Mouse (Mus musculus) ES-E14 (cell line): ENCODE data around the gene Clec12a. TPM values are rescaled to one million over a fixed set of nuclear protein-coding genes. Genes with fewer than 3 reads are reported as not detected.
"Not testable (repeated sequence)": the region's sequence is repeated elsewhere in the genome, so short reads cannot be mapped to it uniquely, and the experiment has no call there.

Source experiments
- DNase-seq: peaks from one replicate; pipeline ENCODE4 v3.0.0-alpha.2; 2013; ENCODE audit warnings: low read depth, low spot score
- H3K27ac ChIP-seq: 2 replicates; pipeline ENCODE4 v1.5.1; 2012; ENCODE audit warnings: low read depth, mild to moderate bottlenecking, low read length, moderate library complexity, mixed read lengths; ENCODE audit not compliant: poor library complexity, insufficient read depth, severe bottlenecking
- H3K36me3 ChIP-seq: 2 replicates; pipeline ENCODE4 v1.6.1; 2012; ENCODE audit warnings: mild to moderate bottlenecking, low read length, moderate library complexity, mixed read lengths; ENCODE audit not compliant: control insufficient read depth, poor library complexity, insufficient read depth, severe bottlenecking
- H3K4me1 ChIP-seq, 2 experiments: fragments of 150-350 bp in 1 of 2; sonication (generic) in 1 of 2; 2 replicates each; pipeline ENCODE4 v1.6.1; 2012; ENCODE audit warnings: low read length in 2 of 2, mild to moderate bottlenecking in 1 of 2, mixed read lengths in 1 of 2; ENCODE audit not compliant: control insufficient read depth in 2 of 2, insufficient read depth in 2 of 2, poor library complexity in 1 of 2
- H3K4me3 ChIP-seq, 2 experiments: fragments of 150-350 bp in 1 of 2; sonication (generic) in 1 of 2; 2 replicates each; pipeline ENCODE4 v1.5.1; 2012; ENCODE audit warnings: low read length in 2 of 2, low read depth in 1 of 2, mild to moderate bottlenecking in 1 of 2, mixed read lengths in 1 of 2; ENCODE audit not compliant: insufficient read depth in 1 of 2, poor library complexity in 1 of 2, severe bottlenecking in 1 of 2
- H3K9ac ChIP-seq: 2 replicates; pipeline ENCODE4 v1.6.1; 2012; ENCODE audit warnings: low read depth, mild to moderate bottlenecking, low read length, mixed read lengths; ENCODE audit not compliant: poor library complexity, insufficient read depth, severe bottlenecking
- H3K9me3 ChIP-seq: fragments of 150-350 bp; sonication (generic); 2 replicates; pipeline ENCODE4 v1.6.1; 2012; ENCODE audit warnings: low read depth, mild to moderate bottlenecking, low read length; ENCODE audit not compliant: control insufficient read depth, insufficient read depth
- CHD2 ChIP-seq: IDR thresholded peaks from 2 replicates; pipeline ENCODE4 v1.6.1; 2014; ENCODE audit warnings: mild to moderate bottlenecking, low read depth, low read length, inconsistent platforms
- HCFC1 ChIP-seq: IDR thresholded peaks from 2 replicates; pipeline ENCODE4 v1.6.1; 2012; ENCODE audit warnings: low read length, inconsistent platforms, borderline replicate concordance; ENCODE audit not compliant: insufficient read depth
- MAFK ChIP-seq: IDR thresholded peaks from 2 replicates; pipeline ENCODE4 v1.6.1; 2014; ENCODE audit warnings: mild to moderate bottlenecking, low read depth, low read length, inconsistent platforms; ENCODE audit not compliant: insufficient read depth
- ZC3H11A ChIP-seq: IDR thresholded peaks from 2 replicates; pipeline ENCODE4 v1.6.1; 2012; ENCODE audit warnings: low read depth, mild to moderate bottlenecking, inconsistent platforms, low read length, borderline replicate concordance
- ZNF384 ChIP-seq: IDR thresholded peaks from 2 replicates; pipeline ENCODE4 v1.6.1; 2012; ENCODE audit warnings: low read depth, low read length, inconsistent platforms
- in situ Hi-C, 2 experiments: fragments of 600-800 bp; cut with MboI; formaldehyde crosslinking; loops; one replicate each; pipeline ENCODE4 v1.15.1; 2025; ENCODE audit warnings: low sequenced_read_pairs in 2 of 2, inconsistent platforms in 1 of 2; ENCODE audit not compliant: unreplicated experiment in 2 of 2
- total RNA-seq: library from RNA; depleted of rRNA; stranded (reverse); fragments of 300-350 nt; gene quantifications from 2 replicates; pipeline ENCODE4 v1.2.3, GENCODE M21; 2012; rRNA removed

Gene Clec12a
- not detected in 2 replicates for total RNA-seq

DNA sequence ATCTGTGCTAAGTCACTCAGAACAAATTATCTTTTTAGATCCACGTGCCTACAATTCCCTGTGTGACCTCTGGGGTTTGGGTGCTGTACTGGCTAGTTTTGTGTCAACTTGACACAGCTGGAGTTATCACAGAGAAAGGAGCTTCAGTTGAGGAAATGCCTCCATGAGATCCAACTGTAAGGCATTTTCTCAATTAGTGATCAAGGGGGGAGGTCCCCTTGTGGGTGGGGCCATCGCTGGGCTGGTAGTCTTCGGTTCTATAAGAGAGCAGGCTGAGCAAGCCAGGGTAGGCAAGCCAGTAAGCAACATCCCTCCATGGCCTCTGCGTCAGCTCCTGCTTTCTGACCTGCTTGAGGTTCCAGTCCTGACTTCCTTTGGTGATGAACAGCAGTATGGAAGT is at the start of gene Clec12a:
Gene Clec12a (plus strand): TSS at position 301 of the 400 bp plus-strand sequence.
- DNase-seq, H3K27ac ChIP-seq, H3K4me3 ChIP-seq, H3K9ac ChIP-seq, in situ Hi-C loops, H3K9me3 ChIP-seq, H3K36me3 ChIP-seq, H3K4me1 ChIP-seq: not testable (repeated sequence)

DNA sequence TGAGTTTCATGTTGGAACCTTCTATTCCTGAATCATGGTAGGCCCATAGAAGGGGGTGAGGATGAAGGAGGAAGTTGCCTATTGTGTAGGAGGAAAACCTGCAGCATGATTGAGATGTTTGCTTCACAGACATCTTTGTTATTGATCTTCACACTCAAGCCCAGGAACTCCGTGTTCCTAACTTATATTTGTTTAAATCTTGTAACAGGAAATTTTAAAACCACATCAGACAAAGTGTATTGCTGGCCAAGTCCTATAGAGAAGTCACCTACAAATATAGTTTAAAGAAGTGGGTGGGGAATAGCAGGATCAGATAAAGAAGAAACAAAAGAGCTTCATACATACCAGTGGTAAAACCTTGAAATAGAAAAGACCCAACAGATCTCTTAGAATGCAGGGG is 38.3 kb upstream of the Clec12a start:
- no peaks in the 10 kb centered on the region for H3K4me1 ChIP-seq
- in situ Hi-C loops = no loop called here
- no peaks in the 10 kb centered on the region for H3K9me3 ChIP-seq

DNA sequence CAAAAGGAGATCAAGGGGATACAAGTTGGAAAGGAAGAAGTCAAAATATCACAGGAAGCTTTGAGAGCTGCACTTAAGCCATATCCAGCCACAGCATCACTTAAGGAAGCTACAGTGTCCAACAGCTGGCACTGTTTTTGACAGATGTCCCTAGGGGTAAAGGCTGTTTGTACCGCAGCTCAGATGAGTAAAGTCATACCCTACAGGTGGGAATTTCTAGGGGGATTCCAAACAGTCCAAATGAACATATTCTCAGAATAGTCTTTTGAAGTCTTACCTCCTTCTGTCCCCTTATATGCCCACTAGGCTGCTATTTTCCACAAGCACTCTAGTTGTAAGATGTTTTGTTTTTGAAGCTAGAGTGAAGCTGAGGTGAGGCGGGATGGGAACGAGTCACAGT is 30.0 kb upstream of the Clec12a start:
- no peak for DNase-seq
- Histone ChIP-seq H3K27ac (no peak overlapping the region), H3K9ac (no peak overlapping the region), H3K4me1 (no peaks in the 10 kb centered on the region), H3K36me3 (no peaks in the 10 kb centered on the region), H3K4me3 (no peak overlapping the region), H3K9me3 (no peaks in the 10 kb centered on the region)
- no peak for TF ChIP-seq ZNF384
- TF ChIP-seq MAFK = no peak
- TF ChIP-seq CHD2 = no peak
- no peak for TF ChIP-seq HCFC1
- TF ChIP-seq ZC3H11A = no peak
- in situ Hi-C loops = no loop called here

More for the DNA sequence above, 38.3 kb upstream of the Clec12a start:
- Histone ChIP-seq H3K4me3 (no peak overlapping the region), H3K9ac (no peak overlapping the region), H3K27ac (no peak overlapping the region), H3K36me3 (no peaks in the 10 kb centered on the region)
- TF ChIP-seq CHD2 = no peak
- TF ChIP-seq ZNF384 = no peak
- no peak for TF ChIP-seq ZC3H11A
- no peak for TF ChIP-seq MAFK
- no peak for TF ChIP-seq HCFC1
- no peak for DNase-seq

DNA sequence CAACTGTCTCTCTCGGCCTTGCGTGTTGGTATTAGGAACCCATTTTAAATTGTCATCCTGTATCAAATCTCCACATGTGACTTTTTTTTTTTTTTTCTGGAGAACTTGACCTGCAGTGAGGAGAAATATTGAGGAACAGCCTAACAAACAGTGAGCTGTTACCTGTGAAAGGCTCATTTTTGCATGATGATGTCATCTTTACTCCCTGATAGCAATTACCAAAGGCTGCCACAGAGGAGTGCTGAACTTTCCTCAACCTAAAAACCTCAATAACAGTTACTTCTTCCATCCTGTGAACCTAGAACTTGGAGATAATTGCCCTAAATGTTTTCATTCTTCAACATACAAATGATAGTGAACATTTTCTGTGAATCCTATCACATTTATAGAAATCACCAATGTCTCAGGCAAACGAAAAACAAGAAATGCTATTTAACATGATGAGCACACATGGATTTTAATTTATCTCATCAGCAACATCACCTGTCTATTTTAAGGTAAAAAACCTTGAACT is 27.8 kb upstream of the Clec12a start:
- no peak for TF ChIP-seq HCFC1
- no peak for TF ChIP-seq MAFK
- TF ChIP-seq ZNF384 = no peak
- TF ChIP-seq CHD2 = no peak
- no peak for TF ChIP-seq ZC3H11A
- no peaks in the 10 kb centered on the region for H3K4me1 ChIP-seq
- no peaks in the 10 kb centered on the region for H3K36me3 ChIP-seq
- in situ Hi-C loops = no loop called here
- DNase-seq = no peak
- no peak overlapping the region for H3K9ac ChIP-seq
- H3K27ac ChIP-seq = no peak overlapping the region
- H3K4me3 ChIP-seq = no peak overlapping the region
- no peaks in the 10 kb centered on the region for H3K9me3 ChIP-seq

DNA sequence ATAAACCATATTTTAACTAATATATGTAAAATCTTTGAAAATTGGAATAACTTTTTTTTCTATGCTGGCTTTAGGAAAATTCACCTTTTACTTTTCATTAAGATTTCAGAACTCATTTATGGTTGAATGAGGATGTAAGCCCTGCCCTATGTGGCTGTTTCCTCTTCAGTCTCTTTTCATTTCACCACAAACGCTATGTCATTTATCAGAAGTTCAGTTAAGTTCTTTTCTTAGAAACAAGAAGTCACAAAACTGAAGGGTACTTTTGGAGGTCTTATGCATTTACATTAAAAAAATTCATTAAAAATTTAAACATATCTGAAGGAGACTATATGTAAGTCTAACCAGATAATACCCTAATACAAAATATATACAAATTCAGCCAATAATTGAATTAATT is 26.8 kb upstream of the Clec12a start:
- no peak for DNase-seq
- H3K9ac ChIP-seq = no peak overlapping the region
- no peaks in the 10 kb centered on the region for H3K36me3 ChIP-seq
- no peak overlapping the region for H3K27ac ChIP-seq
- in situ Hi-C loops = no loop called here
- TF ChIP-seq ZC3H11A (no peak), HCFC1 (no peak), MAFK (no peak), CHD2 (no peak), ZNF384 (no peak)
- no peaks in the 10 kb centered on the region for H3K9me3 ChIP-seq
- H3K4me1 ChIP-seq = no peaks in the 10 kb centered on the region
- no peak overlapping the region for H3K4me3 ChIP-seq
